Mouse (Mus musculus) forebrain, embryonic 12.5 days (tissue): ENCODE data around the gene Spg21. TPM values are rescaled to one million over a fixed set of nuclear protein-coding genes. Genes with fewer than 3 reads are reported as not detected.

Source experiments
- ATAC-seq: fragments of 200-750 bp; cut with Nextera tagmentation; 2 replicates; pipeline ENCODE4 v1.8.0; 2017; ENCODE audit warnings: moderate TSS enrichment; ENCODE audit not compliant: low FRiP score
- H3K27ac ChIP-seq: fragments of 300-500 bp; sonication (generic); 2 replicates; pipeline ENCODE4 v1.5.1; 2016; ENCODE audit warnings: mild to moderate bottlenecking
- H3K27me3 ChIP-seq: fragments of 300-500 bp; sonication (generic); 2 replicates; pipeline ENCODE4 v1.6.1; 2016; ENCODE audit warnings: mild to moderate bottlenecking
- H3K36me3 ChIP-seq: fragments of 300-500 bp; sonication (generic); replicated peaks from 2 replicates; pipeline ENCODE4 v1.6.1; 2016; ENCODE audit warnings: mild to moderate bottlenecking
- H3K4me1 ChIP-seq: fragments of 300-500 bp; sonication (generic); 2 replicates; pipeline ENCODE4 v1.6.1; 2016
- H3K4me2 ChIP-seq: fragments of 300-500 bp; sonication (generic); 2 replicates; pipeline ENCODE4 v1.6.1; 2016; ENCODE audit warnings: mild to moderate bottlenecking, moderate library complexity
- H3K4me3 ChIP-seq: fragments of 300-500 bp; sonication (generic); replicated peaks from 2 replicates; pipeline ENCODE4 v1.5.1; 2016; ENCODE audit warnings: mild to moderate bottlenecking
- H3K9ac ChIP-seq: fragments of 300-500 bp; sonication (generic); 2 replicates; pipeline ENCODE4 v1.6.1; 2016; ENCODE audit warnings: mild to moderate bottlenecking
- H3K9me3 ChIP-seq: fragments of 300-500 bp; sonication (generic); 2 replicates; pipeline ENCODE4 v1.6.1; 2016
- WGBS: fragments of 180-500 bp; shearing (Covaris S2); methylation state at CpG from one replicate; pipeline ENCODE4 v1.1.7; 2016; 5-methylcytosine and 5-hydroxymethylcytosine counted together
- polyA plus RNA-seq: library from polyadenylated mRNA; unstranded; fragments of >200 nt; fragmentation: Nextera tagmentation; extraction: Ambion mirVana; gene quantifications from 2 replicates; pipeline ENCODE4 v1.2.1, GENCODE M21; 2016

The Spg21 gene
- polyA plus RNA-seq, 1 experiment from 2014 or later = 118 TPM

DNA sequence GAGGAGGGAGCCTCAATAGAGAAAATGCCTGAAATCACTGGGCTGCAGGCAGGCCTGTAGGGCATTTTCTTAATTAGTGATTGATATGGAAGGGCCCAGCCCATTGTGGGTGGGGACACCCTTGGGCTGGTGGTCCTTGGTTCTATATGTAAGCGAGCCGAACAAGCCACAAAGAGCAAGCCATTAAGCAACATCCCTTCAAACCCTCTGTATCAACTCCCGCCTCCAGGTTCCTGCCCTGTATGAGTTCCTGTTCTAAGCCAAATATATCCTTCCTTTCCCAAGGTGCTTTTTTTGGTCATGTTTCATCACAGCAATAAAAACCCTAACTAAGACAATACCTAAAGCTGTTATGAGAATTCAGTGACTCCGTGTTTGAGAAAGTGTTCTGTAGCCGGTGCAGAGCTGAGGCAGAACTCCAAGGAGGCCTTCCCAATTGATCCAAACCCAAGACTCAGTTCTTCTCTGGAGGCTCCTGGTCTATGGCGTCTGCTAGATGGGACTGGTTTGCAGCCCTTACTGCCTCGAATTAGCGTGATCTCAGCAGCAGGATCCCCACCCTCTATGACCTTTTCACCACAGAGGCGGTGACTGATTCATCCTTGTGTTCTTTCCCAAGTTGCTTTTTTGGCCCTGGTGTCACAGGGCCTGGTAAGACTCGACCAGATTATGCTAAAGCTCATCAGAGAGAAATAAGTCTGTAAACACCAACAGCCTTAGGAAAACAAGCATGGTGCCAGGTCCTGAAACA lies 64.9 kb downstream of the Spg21 start:
- ATAC-seq = no peak

DNA sequence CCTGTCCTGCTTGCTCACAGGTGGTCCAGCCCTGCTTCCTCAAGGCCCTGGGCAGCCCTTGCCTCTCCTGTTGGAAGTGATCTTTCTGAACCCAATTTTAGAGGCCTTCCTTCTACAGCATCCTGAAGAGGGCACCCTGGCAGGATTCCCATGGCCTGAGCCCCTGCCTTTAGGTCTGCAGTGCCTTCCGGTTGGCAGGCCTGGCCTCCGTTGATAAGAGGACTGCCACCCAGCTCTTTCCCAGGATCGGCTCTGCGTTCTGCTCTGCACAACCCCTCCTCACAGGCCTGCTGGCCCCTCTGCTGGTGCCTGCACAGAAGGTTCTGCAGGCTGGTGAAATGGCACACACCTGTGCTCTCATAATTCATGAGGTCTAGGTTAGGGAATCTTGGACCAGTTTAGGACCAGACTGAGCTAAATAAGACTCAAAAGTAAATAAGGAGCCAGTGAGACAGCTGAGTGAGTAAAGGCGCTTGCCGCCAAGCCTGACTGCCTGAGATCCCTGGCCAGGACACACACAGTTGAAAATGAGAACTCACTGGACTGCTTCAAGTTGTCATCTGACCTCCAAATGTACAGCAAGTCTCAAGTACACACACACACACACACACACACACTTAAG lies 67.8 kb downstream of the Spg21 start:
- ATAC-seq = no peak
- Histone ChIP-seq H3K27ac (no peak overlapping the region), H3K4me3 (no peak overlapping the region), H3K9me3 (no peaks in the 10 kb centered on the region), H3K36me3 (no peaks in the 10 kb centered on the region), H3K4me2 (no peak overlapping the region), H3K4me1 (peaks cover 4% of the 10 kb centered on the region), H3K9ac (no peak overlapping the region), H3K27me3 (no peaks in the 10 kb centered on the region)
- WGBS = 82% methylated on average over 6 of the region's 6 CpGs

More for the DNA sequence above, 64.9 kb downstream of the Spg21 start:
- H3K27ac ChIP-seq = no peak overlapping the region
- no peak overlapping the region for H3K4me3 ChIP-seq
- 88% methylated on average over 10 of the region's 10 CpGs for WGBS
- H3K36me3 ChIP-seq = no peaks in the 10 kb centered on the region
- no peaks in the 10 kb centered on the region for H3K9me3 ChIP-seq
- H3K4me2 ChIP-seq = no peak overlapping the region
- H3K4me1 ChIP-seq = peaks cover 6% of the 10 kb centered on the region
- 0 out of 2 replicates have a peak, but pooled peaks cover 5% of the 10 kb centered on the region for H3K27me3 ChIP-seq
- no peak overlapping the region for H3K9ac ChIP-seq

DNA sequence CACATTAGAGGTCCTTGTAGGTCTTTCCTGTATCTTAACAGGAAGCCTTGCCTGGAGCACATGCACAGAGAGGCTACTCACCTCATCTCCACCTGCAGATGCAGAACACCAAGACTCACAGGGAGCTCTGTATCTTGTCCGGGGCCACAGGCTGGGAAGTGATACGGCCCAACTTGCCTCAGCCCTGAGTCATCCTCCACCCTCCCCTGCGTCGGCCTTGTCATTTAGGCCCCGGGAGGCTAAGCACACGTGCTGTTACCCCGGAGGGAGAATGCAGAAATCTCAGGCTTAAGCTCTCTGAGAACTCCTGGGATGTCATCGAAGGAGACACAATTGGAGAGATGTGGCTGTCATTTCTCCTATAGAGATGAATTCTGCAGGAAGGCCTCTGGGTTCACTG lies 68.9 kb downstream of the Spg21 start:
- Histone ChIP-seq H3K9me3 (no peaks in the 10 kb centered on the region), H3K9ac (no peak overlapping the region), H3K4me1 (no peaks in the 10 kb centered on the region), H3K4me3 (no peak overlapping the region), H3K27ac (no peak overlapping the region), H3K4me2 (no peak overlapping the region), H3K27me3 (no peaks in the 10 kb centered on the region), H3K36me3 (no peaks in the 10 kb centered on the region)
- ATAC-seq = no peak
- 59% methylated on average over 8 of the region's 8 CpGs for WGBS

DNA sequence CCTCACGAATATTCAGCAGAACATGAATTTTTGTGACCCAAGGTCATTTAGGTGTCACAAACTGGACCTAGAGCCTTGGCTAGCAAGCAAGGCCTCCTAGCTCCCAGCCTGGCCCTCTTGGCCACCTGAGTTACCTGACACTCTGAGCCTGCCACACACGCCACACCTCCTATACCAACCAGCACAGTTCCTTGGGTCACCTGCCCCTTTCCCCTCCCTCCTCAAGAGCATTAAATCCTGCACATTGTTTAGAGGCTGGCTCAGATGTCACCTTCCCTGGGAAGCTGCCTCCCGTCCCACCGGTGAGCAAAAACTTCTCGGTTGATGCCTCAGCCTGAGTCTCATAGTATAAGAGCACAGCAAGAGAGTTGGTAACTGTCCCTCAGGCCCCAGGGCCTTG lies 70.5 kb downstream of the Spg21 start:
- H3K4me2 ChIP-seq = no peak overlapping the region
- 87% methylated on average over 5 of the region's 5 CpGs for WGBS
- no peaks in the 10 kb centered on the region for H3K36me3 ChIP-seq
- H3K4me3 ChIP-seq = no peak overlapping the region
- H3K9me3 ChIP-seq = no peaks in the 10 kb centered on the region
- no peaks in the 10 kb centered on the region for H3K27me3 ChIP-seq
- ATAC-seq = no peak
- no peak overlapping the region for H3K27ac ChIP-seq
- H3K9ac ChIP-seq = no peak overlapping the region
- no peaks in the 10 kb centered on the region for H3K4me1 ChIP-seq

DNA sequence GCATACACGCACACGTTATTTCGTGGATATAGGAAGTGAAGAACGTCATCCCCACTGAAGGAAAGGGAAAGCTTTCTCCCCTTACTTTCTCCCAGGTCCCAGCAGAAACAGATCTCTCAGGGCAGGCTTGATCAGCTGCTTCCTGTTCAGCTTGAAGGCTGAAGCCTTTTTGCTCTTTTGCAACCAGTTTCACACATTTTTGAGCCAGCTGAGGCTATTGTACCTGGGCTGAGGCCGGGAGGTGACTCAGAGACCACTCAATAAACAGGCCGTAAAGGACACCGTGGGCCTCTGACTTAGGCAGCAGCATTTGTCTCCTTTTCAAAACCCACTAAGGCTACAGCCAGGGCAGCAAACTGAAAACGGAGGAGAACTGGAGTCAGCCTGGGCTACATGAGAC lies 72.2 kb downstream of the Spg21 start:
- WGBS = 89% methylated on average over 8 of the region's 8 CpGs
- no peak overlapping the region for H3K27ac ChIP-seq
- ATAC-seq = no peak
- no peaks in the 10 kb centered on the region for H3K27me3 ChIP-seq
- H3K4me2 ChIP-seq = no peak overlapping the region
- no peaks in the 10 kb centered on the region for H3K36me3 ChIP-seq
- H3K9ac ChIP-seq = no peak overlapping the region
- no peak overlapping the region for H3K4me3 ChIP-seq
- H3K9me3 ChIP-seq = no peaks in the 10 kb centered on the region
- H3K4me1 ChIP-seq = no peaks in the 10 kb centered on the region

DNA sequence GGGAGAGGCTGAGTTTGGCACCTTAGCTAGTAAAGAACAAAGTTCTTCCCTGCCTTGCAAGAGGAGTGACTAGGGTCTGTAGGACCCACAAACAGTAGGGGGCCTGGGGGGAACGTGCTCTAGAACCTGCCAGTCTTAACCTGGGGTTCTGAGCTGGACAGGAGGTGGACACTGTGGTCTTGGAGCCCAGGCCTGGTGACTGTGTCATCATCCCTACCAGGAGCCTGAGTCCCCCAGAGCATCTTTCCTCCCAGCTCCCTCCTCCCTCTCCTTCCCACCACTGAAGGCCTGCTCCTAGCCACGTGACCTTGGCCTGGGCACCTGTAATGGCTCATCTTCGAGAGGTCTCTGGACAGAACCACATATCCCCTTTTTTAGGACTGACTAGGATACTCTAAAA lies 73.4 kb downstream of the Spg21 start:
- Histone ChIP-seq H3K4me3 (no peak overlapping the region), H3K27me3 (no peaks in the 10 kb centered on the region), H3K9me3 (no peaks in the 10 kb centered on the region), H3K27ac (no peak overlapping the region), H3K9ac (no peak overlapping the region), H3K4me2 (no peak overlapping the region), H3K36me3 (no peaks in the 10 kb centered on the region), H3K4me1 (no peaks in the 10 kb centered on the region)
- WGBS = 77% methylated on average over 3 of the region's 3 CpGs
- ATAC-seq = no peak

DNA sequence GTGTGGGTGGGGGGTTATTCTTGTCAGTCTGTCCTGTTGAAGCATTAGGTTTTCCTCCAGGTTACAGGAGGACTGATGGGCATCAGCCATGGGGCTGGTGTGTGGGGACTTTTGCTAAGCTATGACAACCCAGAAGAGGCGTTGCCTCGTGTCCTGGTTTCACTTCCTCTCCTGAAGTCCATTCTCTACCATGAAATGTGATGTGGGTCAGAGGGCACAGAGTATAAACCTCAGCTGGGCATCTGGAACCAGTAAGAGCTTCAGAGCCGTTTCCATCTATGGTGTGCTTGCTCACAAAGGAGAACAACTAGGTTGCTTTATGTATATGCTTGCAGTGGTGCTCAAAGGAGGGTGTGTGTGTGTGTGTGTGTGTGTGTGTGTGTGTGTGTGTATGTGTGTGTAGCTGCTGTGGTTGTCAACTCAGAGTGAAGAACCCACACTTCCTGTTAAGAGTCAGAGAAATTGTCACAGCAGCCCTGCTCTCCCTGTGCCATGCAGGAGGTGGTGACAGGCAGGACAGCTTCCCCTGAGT lies 74.5 kb downstream of the Spg21 start:
- Histone ChIP-seq H3K9me3 (no peaks in the 10 kb centered on the region), H3K4me3 (no peak overlapping the region), H3K9ac (no peak overlapping the region), H3K27me3 (no peaks in the 10 kb centered on the region), H3K4me1 (no peaks in the 10 kb centered on the region), H3K36me3 (no peaks in the 10 kb centered on the region), H3K27ac (no peak overlapping the region), H3K4me2 (no peak overlapping the region)
- WGBS = 82% methylated on average over 3 of the region's 3 CpGs
- no peak for ATAC-seq

DNA sequence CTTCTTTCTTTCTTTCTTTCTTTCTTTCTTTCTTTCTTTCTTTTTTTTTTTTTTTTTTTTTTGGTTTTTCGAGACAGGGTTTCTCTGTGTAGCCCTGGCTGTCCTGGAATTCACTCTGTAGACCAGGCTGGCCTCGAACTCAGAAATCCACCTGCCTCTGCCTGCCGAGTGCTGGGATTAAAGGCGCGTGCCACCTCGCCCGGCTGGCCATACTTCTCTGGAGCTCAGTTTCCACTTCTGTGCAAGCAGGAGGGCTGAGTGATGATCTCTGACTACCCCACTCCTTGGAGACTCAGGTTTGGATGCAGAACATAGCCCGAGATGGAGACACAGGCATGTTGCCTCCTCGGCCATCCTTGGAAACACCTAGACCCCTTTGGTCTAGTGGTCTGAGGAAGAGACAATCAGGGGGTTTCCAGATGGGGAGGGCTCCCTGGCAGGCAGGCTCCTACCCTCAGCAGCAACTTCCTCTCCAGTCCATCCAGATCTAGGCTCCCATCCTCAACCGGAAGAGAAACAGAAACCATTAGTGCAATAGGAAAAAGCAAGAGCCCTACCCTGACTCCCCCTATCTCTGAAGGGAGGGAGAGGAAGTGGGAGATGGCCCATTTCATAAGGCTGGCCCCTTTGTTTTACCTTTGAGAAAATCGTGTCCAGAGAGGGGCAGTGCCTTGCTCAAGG lies 75.2 kb downstream of the Spg21 start:
- Histone ChIP-seq H3K27me3 (no peaks in the 10 kb centered on the region), H3K9me3 (no peaks in the 10 kb centered on the region), H3K4me3 (no peak overlapping the region), H3K36me3 (no peaks in the 10 kb centered on the region), H3K4me1 (no peaks in the 10 kb centered on the region), H3K27ac (no peak overlapping the region), H3K9ac (no peak overlapping the region), H3K4me2 (no peak overlapping the region)
- no peak for ATAC-seq
- WGBS = 90% methylated on average over 10 of the region's 11 CpGs

DNA sequence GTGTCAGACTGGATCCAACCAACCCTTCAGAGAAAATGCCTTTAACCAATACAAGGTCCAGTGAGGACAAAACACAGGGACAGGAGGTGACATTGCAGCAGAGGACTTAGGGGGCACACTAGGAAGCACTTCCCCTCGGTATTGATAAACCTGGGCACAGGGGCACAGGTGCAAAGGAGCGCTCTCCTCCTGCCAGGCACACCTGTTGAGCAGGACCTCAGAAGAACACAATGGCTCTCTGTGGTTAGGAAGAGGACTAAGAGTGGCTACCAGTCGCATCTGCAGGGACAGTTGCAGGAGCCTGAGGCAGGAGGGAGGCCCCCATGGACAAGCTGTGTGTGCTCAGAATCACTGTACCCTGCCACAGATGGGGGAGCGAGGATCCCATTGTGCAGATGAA lies 75.7 kb downstream of the Spg21 start:
- Histone ChIP-seq H3K36me3 (no peaks in the 10 kb centered on the region), H3K4me1 (no peaks in the 10 kb centered on the region), H3K27me3 (no peaks in the 10 kb centered on the region), H3K4me3 (no peak overlapping the region), H3K4me2 (no peak overlapping the region), H3K9me3 (no peaks in the 10 kb centered on the region), H3K9ac (no peak overlapping the region), H3K27ac (no peak overlapping the region)
- 75% methylated on average over 4 of the region's 4 CpGs for WGBS
- no peak for ATAC-seq

Other genes with a start within 250 kb of the Spg21 start
- 0.65 and 0.68 TPM in 2 replicates for gene Cilp, start 195.8 kb upstream of the Spg21 start, polyA plus RNA-seq
- 50.7 and 52.8 TPM in 2 replicates for gene Clpx, start 166.7 kb upstream of the Spg21 start, polyA plus RNA-seq
- 11.9 and 12.1 TPM in 2 replicates for gene Pdcd7, start 114.8 kb upstream of the Spg21 start, polyA plus RNA-seq
- gene Ubap1l, start 99.9 kb upstream of the Spg21 start, polyA plus RNA-seq = 0.27 and 0.73 TPM in 2 replicates
- 0.72 and 0.74 TPM in 2 replicates for gene Kbtbd13, start 69.3 kb upstream of the Spg21 start, polyA plus RNA-seq
- 6.4 and 7.2 TPM in 2 replicates for gene Rasl12, start 62.4 kb upstream of the Spg21 start, polyA plus RNA-seq
- gene Slc51b, start 38.0 kb upstream of the Spg21 start, polyA plus RNA-seq = not detected in 2 replicates
- gene Mtfmt, start 25.2 kb upstream of the Spg21 start, polyA plus RNA-seq = 22.0 and 22.2 TPM in 2 replicates
- gene Ankdd1a, start 59.2 kb downstream of the Spg21 start, polyA plus RNA-seq = 0.18 and 0.28 TPM in 2 replicates
- 9.0 and 9.1 TPM in 2 replicates for gene Plekho2, start 119.1 kb downstream of the Spg21 start, polyA plus RNA-seq
- 28.8 and 33.7 TPM in 2 replicates for gene Pif1, start 126.2 kb downstream of the Spg21 start, polyA plus RNA-seq
- gene Rbpms2, start 168.7 kb downstream of the Spg21 start, polyA plus RNA-seq = 9.9 and 10.5 TPM in 2 replicates
- gene Oaz2, start 207.1 kb downstream of the Spg21 start, polyA plus RNA-seq = 247 and 249 TPM in 2 replicates